Mouse (Mus musculus) C3H10T1/2 (cell line): ENCODE data around the gene Gm7356. TPM values are rescaled to one million over a fixed set of nuclear protein-coding genes. Genes with fewer than 3 reads are reported as not detected.

Experiments used
- polyA plus RNA-seq, 2 experiments: library from polyadenylated mRNA; unstranded; fragments of >200 nt; fragmentation: generic; extraction: Trizol; gene quantifications; one replicate each; pipeline ENCODE4 v1.2.1; 2012; ENCODE audit warnings: missing spikeins in 2 of 2

Gm7356 gene
- not detected for polyA plus RNA-seq

GRCm38 (mm10) chr17:14003604-14004003, at the start of gene Gm7356:
TSS of gene Gm7356 (minus strand) at chr17:14003704.

Other genes with a start within 250 kb of the Gm7356 start
- gene Afdn, start 243.2 kb downstream of the Gm7356 start, polyA plus RNA-seq = 10 to 100 TPM; 13.3 to 21.0 TPM
- 1 to 10 TPM in 1 of 2 experiments, under 1 TPM in 1; 0.92 to 2.7 TPM for gene Tcte2, start 241.9 kb downstream of the Gm7356 start, polyA plus RNA-seq
- gene Gm7168, start 55.3 kb downstream of the Gm7356 start, polyA plus RNA-seq = not detected
- not detected for gene Gm7358, start 55.8 kb upstream of the Gm7356 start, polyA plus RNA-seq
- under 1 TPM; 0.02 to 0.17 TPM for gene Dact2, start 200.6 kb upstream of the Gm7356 start, polyA plus RNA-seq